Mouse (Mus musculus): Measurements from ENCODE around the gene Psd.

Psd gene

GRCm38 (mm10) chr19:46305432-46306267, 21.3 kb downstream of the Psd start:
- peak; percentile 76 for DNase-seq (ENCODE audit: low spot score)

GRCm38 (mm10) chr19:46304908-46305333, 22.0 kb downstream of the Psd start:
- no peak for DNase-seq (ENCODE audit: low spot score)

GRCm38 (mm10) chr19:46304216-46304841, 22.6 kb downstream of the Psd start, which contains the start of gene Nfkb2:
Gene Nfkb2 (plus strand): TSS chr19:46304320.
- DNase-seq (ENCODE audit: low spot score), result peak; percentile 88

- no peak for DNase-seq (ENCODE audit: low spot score)
Measured at GRCm38 (mm10) chr19:46303251-46304215, 23.4 kb downstream of the Psd start.

GRCm38 (mm10) chr19:46302551-46302950, 24.4 kb downstream of the Psd start:
- no peak for DNase-seq (ENCODE audit: low spot score)

GRCm38 (mm10) chr19:46300294-46301045, 26.5 kb downstream of the Psd start:
- DNase-seq (ENCODE audit: low spot score), result no peak

- no peak for DNase-seq (ENCODE audit: low spot score)
Measured at GRCm38 (mm10) chr19:46296938-46297337, 30.0 kb downstream of the Psd start.

GRCm38 (mm10) chr19:46290535-46291105, 36.3 kb downstream of the Psd start:
- DNase-seq (ENCODE audit: low spot score), result no peak

GRCm38 (mm10) chr19:46287566-46287965, 39.4 kb downstream of the Psd start:
- no peak for DNase-seq (ENCODE audit: low spot score)

- no peak for DNase-seq (ENCODE audit: low spot score)
Measured at GRCm38 (mm10) chr19:46286926-46287325, 40.0 kb downstream of the Psd start.

- DNase-seq (ENCODE audit: low spot score), result no peak
Measured at GRCm38 (mm10) chr19:46286047-46286446, 40.9 kb downstream of the Psd start.

- no peak for DNase-seq (ENCODE audit: low spot score)
Measured at GRCm38 (mm10) chr19:46285631-46286030, 41.3 kb downstream of the Psd start.

GRCm38 (mm10) chr19:46284686-46285085, 42.3 kb downstream of the Psd start:
- no peak for DNase-seq (ENCODE audit: low spot score)

GRCm38 (mm10) chr19:46282081-46282849, 44.7 kb downstream of the Psd start:
- no peak for DNase-seq (ENCODE audit: low spot score)

- DNase-seq (ENCODE audit: low spot score), result no peak
Measured at GRCm38 (mm10) chr19:46275307-46275706, 51.6 kb downstream of the Psd start.

- no peak for DNase-seq (ENCODE audit: low spot score)
Measured at GRCm38 (mm10) chr19:46264762-46265161, 62.2 kb downstream of the Psd start.
